Mouse (Mus musculus) thymus, adult 2 months (tissue): Measurements from ENCODE around the gene Shq1.

ENCODE experiments used
- CTCF ChIP-seq: fragments of 200-500 bp; IDR thresholded peaks from 2 replicates; pipeline ENCODE4 v1.5.1; 2012; ENCODE audit warnings: mild to moderate bottlenecking, control low read depth, low read length, moderate library complexity, borderline replicate concordance; ENCODE audit not compliant: control insufficient read depth, poor library complexity, insufficient read depth; ENCODE audit errors: extremely low read depth
- POLR2A ChIP-seq: fragments of 200-500 bp; IDR thresholded peaks from 2 replicates; pipeline ENCODE4 v1.6.1; 2012; ENCODE audit warnings: mild to moderate bottlenecking, low read length, control low read depth, moderate library complexity; ENCODE audit not compliant: control insufficient read depth, poor library complexity, insufficient read depth; ENCODE audit errors: extremely low read depth

DNA sequence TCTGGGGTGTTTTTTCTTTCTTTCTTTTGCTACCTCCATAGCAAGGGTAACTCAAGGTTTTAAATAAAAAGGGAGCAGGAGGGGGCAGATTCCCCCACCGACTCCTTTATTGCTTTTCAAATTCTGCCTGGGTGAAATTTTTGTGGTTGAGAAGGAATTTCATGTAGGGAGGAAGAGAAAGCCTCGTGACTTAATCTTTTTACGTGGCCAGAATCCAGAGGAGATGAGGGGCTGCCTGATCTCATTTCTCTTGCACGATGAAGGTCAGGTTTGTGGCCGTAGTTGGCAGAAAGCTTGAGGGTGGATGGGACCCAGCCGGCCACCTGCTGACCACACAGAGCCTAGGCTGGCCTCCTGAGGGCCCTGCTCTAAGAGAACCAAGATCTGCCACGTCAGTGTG, 36.6 kb upstream of the Shq1 start:
- TF ChIP-seq POLR2A = no peak
- TF ChIP-seq CTCF = no peak
